Mouse (Mus musculus) MEL (cell line): ENCODE data around the gene Myo5a.

Source experiments
- CHD1 ChIP-seq: IDR thresholded peaks from 2 replicates; pipeline ENCODE4 v1.6.1; 2012; ENCODE audit warnings: low read depth, mild to moderate bottlenecking, inconsistent platforms, low read length, improper control_type of control experiment
- CHD2 ChIP-seq: IDR thresholded peaks from 2 replicates; pipeline ENCODE4 v1.6.1; 2011; ENCODE audit warnings: low read length, improper control_type of control experiment
- CTCF ChIP-seq, 3 experiments: IDR thresholded peaks in 2 of 3; conservative IDR thresholded peaks in 1 of 3; 2 replicates each; pipeline ENCODE4 v1.5.1; 2011 to 2012; ENCODE audit warnings: low read length in 3 of 3, low read depth in 2 of 3, mild to moderate bottlenecking in 2 of 3, improper control_type of control experiment in 1 of 3, inconsistent platforms in 1 of 3, mixed read lengths in 1 of 3, moderate library complexity in 1 of 3; ENCODE audit not compliant: control insufficient read depth in 1 of 3, insufficient read depth in 1 of 3, poor library complexity in 1 of 3, severe bottlenecking in 1 of 3
- EP300 ChIP-seq, 2 experiments: IDR thresholded peaks; 2 replicates each; pipeline ENCODE4 v1.6.1; 2011; ENCODE audit warnings: improper control_type of control experiment in 2 of 2, low read length in 2 of 2, low read depth in 1 of 2, mild to moderate bottlenecking in 1 of 2
- ETS1 ChIP-seq: IDR thresholded peaks from 2 replicates; pipeline ENCODE4 v1.6.1; 2012; ENCODE audit warnings: low read depth, mild to moderate bottlenecking, inconsistent platforms, low read length, improper control_type of control experiment, moderate library complexity
- GATA1 ChIP-seq: IDR thresholded peaks from 2 replicates; pipeline ENCODE4 v1.6.1; 2011; ENCODE audit warnings: low read depth, low read length, improper control_type of control experiment
- NELFE ChIP-seq: IDR thresholded peaks from 2 replicates; pipeline ENCODE4 v1.6.1; 2011; ENCODE audit warnings: low read depth, low read length, improper control_type of control experiment
- NRF1 ChIP-seq: IDR thresholded peaks from 2 replicates; pipeline ENCODE4 v1.6.1; 2014; ENCODE audit warnings: low read depth, mild to moderate bottlenecking, inconsistent platforms, low read length, improper control_type of control experiment, moderate library complexity; ENCODE audit not compliant: poor library complexity, insufficient read depth, severe bottlenecking
- POLR2A ChIP-seq, 2 experiments: IDR thresholded peaks; 2 replicates each; pipeline ENCODE4 v1.6.1; 2011 to 2012; ENCODE audit warnings: low read length in 2 of 2, mild to moderate bottlenecking in 2 of 2, control low read depth in 1 of 2, improper control_type of control experiment in 1 of 2, low read depth in 1 of 2, moderate library complexity in 1 of 2; ENCODE audit not compliant: control insufficient read depth in 1 of 2, insufficient read depth in 1 of 2, poor library complexity in 1 of 2
- POLR2AphosphoS2 ChIP-seq: IDR thresholded peaks from 2 replicates; pipeline ENCODE4 v1.6.1; 2011; ENCODE audit warnings: low read length, improper control_type of control experiment
- RAD21 ChIP-seq: IDR thresholded peaks from 2 replicates; pipeline ENCODE4 v1.6.1; 2011; ENCODE audit warnings: mild to moderate bottlenecking, low read depth, low read length, improper control_type of control experiment
- SMC3 ChIP-seq: IDR thresholded peaks from 2 replicates; pipeline ENCODE4 v1.6.1; 2011; ENCODE audit warnings: low read depth, low read length, improper control_type of control experiment
- UBTF ChIP-seq: IDR thresholded peaks from 2 replicates; pipeline ENCODE4 v1.6.1; 2012; ENCODE audit warnings: low read depth, mild to moderate bottlenecking, inconsistent platforms, low read length, improper control_type of control experiment, moderate library complexity, borderline replicate concordance; ENCODE audit not compliant: insufficient read depth
- USF1 ChIP-seq: IDR thresholded peaks from 2 replicates; pipeline ENCODE4 v1.6.1; 2014; ENCODE audit warnings: low read depth, mild to moderate bottlenecking, inconsistent platforms, low read length, improper control_type of control experiment, moderate library complexity

DNA sequence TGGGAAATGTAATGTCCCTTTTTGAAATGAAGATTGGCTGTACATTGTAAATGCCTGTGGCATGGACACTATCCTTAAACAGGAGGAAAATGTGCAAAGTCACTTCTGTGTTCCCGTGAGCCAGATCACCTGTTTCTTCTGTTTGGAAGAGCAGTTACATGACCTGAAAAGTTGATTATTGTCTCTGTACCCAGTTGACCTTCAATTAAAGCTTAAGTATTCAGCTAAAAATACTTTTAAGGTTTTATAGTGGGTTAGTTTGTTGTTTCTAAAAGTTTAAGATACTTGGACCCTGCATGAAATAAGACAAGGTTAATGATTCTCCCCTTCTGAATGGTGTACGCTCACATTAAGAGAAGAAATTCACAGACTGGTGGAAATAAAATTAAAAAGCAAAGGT, 30.2 kb upstream of the Myo5a start:
- TF ChIP-seq POLR2A (IDR thresholded peaks at IDR 0.05; ENCODE audit: control insufficient read depth in 1 of 2, insufficient read depth in 1 of 2, low read depth in 1 of 2, low read length in 2 of 2, poor library complexity in 1 of 2) (no peak), GATA1 (no peak), SMC3 (no peak), POLR2AphosphoS2 (no peak), UBTF (no peak), CTCF (IDR thresholded peaks at IDR 0.05 in 2 of 3, conservative IDR thresholded peaks at IDR 0.05 in 1 of 3; ENCODE audit: control insufficient read depth in 1 of 3, insufficient read depth in 1 of 3, low read depth in 2 of 3, low read length in 3 of 3, poor library complexity in 1 of 3, severe bottlenecking in 1 of 3) (no peak), USF1 (no peak), ETS1 (no peak), NRF1 (no peak), CHD2 (no peak), NELFE (no peak), EP300 (IDR thresholded peaks at IDR 0.05; ENCODE audit: low read depth in 1 of 2, low read length in 2 of 2) (no peak), RAD21 (no peak), CHD1 (no peak)
